Mouse (Mus musculus): Measurements from ENCODE around the gene Il34. TPM values are rescaled to one million over a fixed set of nuclear protein-coding genes. Genes with fewer than 3 reads are reported as not detected.

Gene Il34
- total and polyA plus RNA-seq, 3 experiments = 3.3 to 15.3 (median 5.3) TPM

GRCm38 (mm10) chr8:110824861-110825260, 19.1 kb upstream of the Il34 start:
- Histone ChIP-seq H3K4me3 (no peak overlapping the region), H3K36me3 (ENCODE audit: control insufficient read depth, insufficient read depth, low read length) (peaks cover 18% of the 10 kb centered on the region), H3K4me1 (ENCODE audit: control insufficient read depth, insufficient read depth, low read length) (no peaks in the 10 kb centered on the region), H3K79me2 (replicated peaks; ENCODE audit: control insufficient read depth, insufficient read depth, low read length) (no peaks in the 10 kb centered on the region; the same call in 1 of the 2 replicates), H3K9ac (ENCODE audit: low read depth, low read length) (no peak overlapping the region), H3K27ac (no peak overlapping the region), H3K27me3 (ENCODE audit: control insufficient read depth, insufficient read depth, low read length) (no peaks in the 10 kb centered on the region)
- no peak for TF ChIP-seq EP300 (IDR thresholded peaks at IDR 0.05; ENCODE audit: insufficient read depth, low read depth, low read length)
- no peak for TF ChIP-seq CTCF (IDR thresholded peaks at IDR 0.05)
- no peak for TF ChIP-seq POLR2A (IDR thresholded peaks at IDR 0.05; ENCODE audit: insufficient read depth, low read depth, low read length)
- no peak for DNase-seq
- WGBS = 45% methylated on average over 1 of the region's 1 CpGs
- intact Hi-C loops (cut with DNase I) = no loop called here

- intact Hi-C loops (cut with DNase I) = no loop called here
- Histone ChIP-seq H3K4me3 (no peak overlapping the region), H3K4me1 (ENCODE audit: control insufficient read depth, insufficient read depth, low read length) (no peaks in the 10 kb centered on the region), H3K27ac (no peak overlapping the region), H3K36me3 (ENCODE audit: control insufficient read depth, insufficient read depth, low read length) (peaks cover 15% of the 10 kb centered on the region), H3K27me3 (ENCODE audit: control insufficient read depth, insufficient read depth, low read length) (no peaks in the 10 kb centered on the region), H3K79me2 (replicated peaks; ENCODE audit: control insufficient read depth, insufficient read depth, low read length) (no peaks in the 10 kb centered on the region), H3K9ac (ENCODE audit: low read depth, low read length) (no peak overlapping the region)
- 79% methylated on average over 3 of the region's 3 CpGs for WGBS
- TF ChIP-seq EP300 (IDR thresholded peaks at IDR 0.05; ENCODE audit: insufficient read depth, low read depth, low read length) (no peak), POLR2A (IDR thresholded peaks at IDR 0.05; ENCODE audit: insufficient read depth, low read depth, low read length) (no peak), CTCF (IDR thresholded peaks at IDR 0.05) (no peak)
- DNase-seq = no peak
Observed at GRCm38 (mm10) chr8:110821960-110822359, 16.2 kb upstream of the Il34 start.

- H3K36me3 ChIP-seq (ENCODE audit: control insufficient read depth, insufficient read depth, low read length) = peaks cover 14% of the 10 kb centered on the region
- WGBS = 78% methylated on average over 2 of the region's 2 CpGs
- no peaks in the 10 kb centered on the region for H3K27me3 ChIP-seq (ENCODE audit: control insufficient read depth, insufficient read depth, low read length)
- H3K4me1 ChIP-seq (ENCODE audit: control insufficient read depth, insufficient read depth, low read length) = no peaks in the 10 kb centered on the region
- H3K9ac ChIP-seq (ENCODE audit: low read depth, low read length) = no peak overlapping the region
- no peak for DNase-seq
- no peak overlapping the region for H3K4me3 ChIP-seq
- intact Hi-C loops (cut with DNase I) = no loop called here
- no peaks in the 10 kb centered on the region for H3K79me2 ChIP-seq (replicated peaks; ENCODE audit: control insufficient read depth, insufficient read depth, low read length)
- H3K27ac ChIP-seq = no peak overlapping the region
- no peak for TF ChIP-seq POLR2A (IDR thresholded peaks at IDR 0.05; ENCODE audit: insufficient read depth, low read depth, low read length)
- TF ChIP-seq EP300 (IDR thresholded peaks at IDR 0.05; ENCODE audit: insufficient read depth, low read depth, low read length) = no peak
- TF ChIP-seq CTCF (IDR thresholded peaks at IDR 0.05) = no peak
Observed at GRCm38 (mm10) chr8:110820257-110820656, 14.5 kb upstream of the Il34 start.

GRCm38 (mm10) chr8:110818593-110818992, 12.9 kb upstream of the Il34 start:
- no peaks in the 10 kb centered on the region for H3K4me1 ChIP-seq (ENCODE audit: control insufficient read depth, insufficient read depth, low read length)
- H3K4me3 ChIP-seq = no peak overlapping the region
- WGBS = 76% methylated on average over 3 of the region's 3 CpGs
- no peak overlapping the region for H3K27ac ChIP-seq
- no peaks in the 10 kb centered on the region for H3K27me3 ChIP-seq (ENCODE audit: control insufficient read depth, insufficient read depth, low read length)
- TF ChIP-seq CTCF (IDR thresholded peaks at IDR 0.05) (peak; percentile 27), POLR2A (IDR thresholded peaks at IDR 0.05; ENCODE audit: insufficient read depth, low read depth, low read length) (no peak), EP300 (IDR thresholded peaks at IDR 0.05; ENCODE audit: insufficient read depth, low read depth, low read length) (no peak)
- H3K79me2 ChIP-seq (replicated peaks; ENCODE audit: control insufficient read depth, insufficient read depth, low read length) = no peaks in the 10 kb centered on the region
- H3K9ac ChIP-seq (ENCODE audit: low read depth, low read length) = no peak overlapping the region
- intact Hi-C loops (cut with DNase I) = loop anchor here (5.0 to 10.0 kb wide), 2 partner anchors 66 to 174 kb away; no protein-coding TSS in a partner anchor
- peaks cover 16% of the 10 kb centered on the region for H3K36me3 ChIP-seq (ENCODE audit: control insufficient read depth, insufficient read depth, low read length)
- no peak for DNase-seq

- peaks cover 16% of the 10 kb centered on the region for H3K36me3 ChIP-seq (ENCODE audit: control insufficient read depth, insufficient read depth, low read length)
- DNase-seq = no peak
- TF ChIP-seq EP300 (IDR thresholded peaks at IDR 0.05; ENCODE audit: insufficient read depth, low read depth, low read length) (no peak), POLR2A (IDR thresholded peaks at IDR 0.05; ENCODE audit: insufficient read depth, low read depth, low read length) (no peak), CTCF (IDR thresholded peaks at IDR 0.05) (no peak)
- no peaks in the 10 kb centered on the region for H3K79me2 ChIP-seq (replicated peaks; ENCODE audit: control insufficient read depth, insufficient read depth, low read length)
- no peak overlapping the region for H3K27ac ChIP-seq
- H3K9ac ChIP-seq (ENCODE audit: low read depth, low read length) = no peak overlapping the region
- H3K4me1 ChIP-seq (ENCODE audit: control insufficient read depth, insufficient read depth, low read length) = no peaks in the 10 kb centered on the region
- no peak overlapping the region for H3K4me3 ChIP-seq
- H3K27me3 ChIP-seq (ENCODE audit: control insufficient read depth, insufficient read depth, low read length) = no peaks in the 10 kb centered on the region
- intact Hi-C loops (cut with DNase I) = loop anchor here (5.0 to 10.0 kb wide), 2 partner anchors 65 to 172 kb away; no protein-coding TSS in a partner anchor
- WGBS = 93% methylated on average over 1 of the region's 1 CpGs
Observed at GRCm38 (mm10) chr8:110816990-110817389, 11.3 kb upstream of the Il34 start.

GRCm38 (mm10) chr8:110815308-110815707, 9.6 kb upstream of the Il34 start:
- Histone ChIP-seq H3K27me3 (ENCODE audit: control insufficient read depth, insufficient read depth, low read length) (no peaks in the 10 kb centered on the region), H3K27ac (no peak overlapping the region), H3K4me1 (ENCODE audit: control insufficient read depth, insufficient read depth, low read length) (no peaks in the 10 kb centered on the region; the same call in 1 of the 2 replicates), H3K9ac (ENCODE audit: low read depth, low read length) (no peak overlapping the region), H3K79me2 (replicated peaks; ENCODE audit: control insufficient read depth, insufficient read depth, low read length) (no peaks in the 10 kb centered on the region), H3K4me3 (no peak overlapping the region), H3K36me3 (ENCODE audit: control insufficient read depth, insufficient read depth, low read length) (peaks cover 13% of the 10 kb centered on the region)
- intact Hi-C loops (cut with DNase I) = loop anchor here (5.0 to 10.0 kb wide), 2 partner anchors 63 to 171 kb away; no protein-coding TSS in a partner anchor
- no peak for DNase-seq
- WGBS = 63% methylated on average over 3 of the region's 3 CpGs
- no peak for TF ChIP-seq POLR2A (IDR thresholded peaks at IDR 0.05; ENCODE audit: insufficient read depth, low read depth, low read length)
- no peak for TF ChIP-seq EP300 (IDR thresholded peaks at IDR 0.05; ENCODE audit: insufficient read depth, low read depth, low read length)
- TF ChIP-seq CTCF (IDR thresholded peaks at IDR 0.05) = no peak

Data from heart, adult 2 months (tissue).